Mouse (Mus musculus) thymus, adult 2 months (tissue): Measurements from ENCODE around the gene Srpk1. TPM values are rescaled to one million over a fixed set of nuclear protein-coding genes. Genes with fewer than 3 reads are reported as not detected.

Experiments used
- DNase-seq: peaks from one replicate; pipeline ENCODE4 v3.0.0; 2021
- H3K27ac ChIP-seq: fragments of 200-500 bp; 2 replicates; pipeline ENCODE4 v1.5.1; 2012; ENCODE audit warnings: low read length, control low read depth; ENCODE audit not compliant: control insufficient read depth, insufficient read depth
- H3K27me3 ChIP-seq: fragments of 200-500 bp; 2 replicates; pipeline ENCODE4 v1.6.1; 2012; ENCODE audit warnings: mild to moderate bottlenecking, low read length, moderate library complexity, mixed read lengths; ENCODE audit not compliant: control insufficient read depth, insufficient read depth
- H3K36me3 ChIP-seq: fragments of 200-500 bp; 2 replicates; pipeline ENCODE4 v1.6.1; 2012; ENCODE audit warnings: mild to moderate bottlenecking, low read length, moderate library complexity; ENCODE audit not compliant: control insufficient read depth, insufficient read depth
- H3K4me1 ChIP-seq: fragments of 200-500 bp; replicated peaks from 2 replicates; pipeline ENCODE4 v1.6.1; 2012; ENCODE audit warnings: low read length; ENCODE audit not compliant: control insufficient read depth, insufficient read depth
- H3K4me3 ChIP-seq: fragments of 200-500 bp; 2 replicates; pipeline ENCODE4 v1.5.1; 2012; ENCODE audit warnings: mild to moderate bottlenecking, low read length, control low read depth, moderate library complexity; ENCODE audit not compliant: control insufficient read depth, insufficient read depth
- CTCF ChIP-seq: fragments of 200-500 bp; IDR thresholded peaks from 2 replicates; pipeline ENCODE4 v1.5.1; 2012; ENCODE audit warnings: mild to moderate bottlenecking, control low read depth, low read length, moderate library complexity, borderline replicate concordance; ENCODE audit not compliant: control insufficient read depth, poor library complexity, insufficient read depth; ENCODE audit errors: extremely low read depth
- POLR2A ChIP-seq: fragments of 200-500 bp; IDR thresholded peaks from 2 replicates; pipeline ENCODE4 v1.6.1; 2012; ENCODE audit warnings: mild to moderate bottlenecking, low read length, control low read depth, moderate library complexity; ENCODE audit not compliant: control insufficient read depth, poor library complexity, insufficient read depth; ENCODE audit errors: extremely low read depth
- WGBS: fragments of 180-500 bp; shearing (Covaris S2); methylation state at CpG from one replicate; pipeline ENCODE4 v1.1.7; 2018; 5-methylcytosine and 5-hydroxymethylcytosine counted together
- polyA plus RNA-seq: library from polyadenylated mRNA; depleted of rRNA; stranded (reverse); fragments of >200 nt; gene quantifications from 2 replicates; pipeline ENCODE4 v1.2.3, GENCODE M21; 2012

Gene Srpk1
- polyA plus RNA-seq, 1 experiment, result 63.9 TPM

DNA sequence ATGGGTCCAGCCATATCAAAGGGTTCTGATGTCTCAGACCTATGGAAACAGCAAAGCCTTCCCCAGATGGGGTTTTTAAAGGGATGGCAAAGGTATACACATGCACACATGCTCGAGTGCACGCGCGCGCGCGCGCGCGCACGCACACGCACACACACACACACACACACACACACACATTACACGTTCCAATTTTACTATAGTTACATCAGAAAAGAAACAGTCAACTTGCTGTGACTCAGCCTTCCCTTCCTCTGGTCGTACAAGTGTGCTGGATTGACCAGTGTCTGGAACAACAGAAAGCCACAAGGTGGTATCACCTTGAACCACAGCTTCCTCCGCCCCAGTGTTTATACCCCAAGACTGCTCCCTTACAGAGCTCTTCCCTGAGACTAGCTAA lies 2.8 kb upstream of the Srpk1 start:
- Histone ChIP-seq H3K27ac (no peak overlapping the region), H3K36me3 (no peaks in the 10 kb centered on the region), H3K4me3 (no peak overlapping the region), H3K27me3 (no peaks in the 10 kb centered on the region), H3K4me1 (peaks cover 19% of the 10 kb centered on the region)
- no peak for TF ChIP-seq POLR2A
- no peak for TF ChIP-seq CTCF
- no peak for DNase-seq
- 17% methylated on average over 15 of the region's 15 CpGs for WGBS

DNA sequence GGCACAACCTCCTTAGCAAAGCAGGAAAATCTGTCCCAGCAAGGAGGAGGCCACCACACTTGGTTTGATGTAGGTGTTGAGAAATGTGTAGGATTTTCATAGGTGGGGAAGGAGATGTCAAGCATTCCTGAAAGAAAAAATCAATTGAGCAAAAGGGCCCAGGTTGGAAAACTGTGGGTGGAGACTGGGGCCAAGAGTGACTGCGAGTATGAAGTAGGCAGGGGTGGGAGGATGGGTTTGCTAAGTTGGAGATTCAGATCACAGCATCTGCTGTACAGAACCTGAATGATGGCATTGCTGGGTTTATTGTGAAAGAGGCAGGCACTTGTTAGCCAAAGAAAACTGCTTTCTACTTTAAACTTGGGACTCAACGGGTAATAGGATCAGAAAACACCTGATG lies 2.3 kb upstream of the Srpk1 start:
- Histone ChIP-seq H3K4me3 (no peak overlapping the region), H3K27ac (no peak overlapping the region), H3K27me3 (no peaks in the 10 kb centered on the region), H3K36me3 (no peaks in the 10 kb centered on the region), H3K4me1 (peaks cover 19% of the 10 kb centered on the region)
- TF ChIP-seq POLR2A, result no peak
- TF ChIP-seq CTCF, result no peak
- 41% methylated on average over 2 of the region's 2 CpGs for WGBS
- DNase-seq, result no peak

DNA sequence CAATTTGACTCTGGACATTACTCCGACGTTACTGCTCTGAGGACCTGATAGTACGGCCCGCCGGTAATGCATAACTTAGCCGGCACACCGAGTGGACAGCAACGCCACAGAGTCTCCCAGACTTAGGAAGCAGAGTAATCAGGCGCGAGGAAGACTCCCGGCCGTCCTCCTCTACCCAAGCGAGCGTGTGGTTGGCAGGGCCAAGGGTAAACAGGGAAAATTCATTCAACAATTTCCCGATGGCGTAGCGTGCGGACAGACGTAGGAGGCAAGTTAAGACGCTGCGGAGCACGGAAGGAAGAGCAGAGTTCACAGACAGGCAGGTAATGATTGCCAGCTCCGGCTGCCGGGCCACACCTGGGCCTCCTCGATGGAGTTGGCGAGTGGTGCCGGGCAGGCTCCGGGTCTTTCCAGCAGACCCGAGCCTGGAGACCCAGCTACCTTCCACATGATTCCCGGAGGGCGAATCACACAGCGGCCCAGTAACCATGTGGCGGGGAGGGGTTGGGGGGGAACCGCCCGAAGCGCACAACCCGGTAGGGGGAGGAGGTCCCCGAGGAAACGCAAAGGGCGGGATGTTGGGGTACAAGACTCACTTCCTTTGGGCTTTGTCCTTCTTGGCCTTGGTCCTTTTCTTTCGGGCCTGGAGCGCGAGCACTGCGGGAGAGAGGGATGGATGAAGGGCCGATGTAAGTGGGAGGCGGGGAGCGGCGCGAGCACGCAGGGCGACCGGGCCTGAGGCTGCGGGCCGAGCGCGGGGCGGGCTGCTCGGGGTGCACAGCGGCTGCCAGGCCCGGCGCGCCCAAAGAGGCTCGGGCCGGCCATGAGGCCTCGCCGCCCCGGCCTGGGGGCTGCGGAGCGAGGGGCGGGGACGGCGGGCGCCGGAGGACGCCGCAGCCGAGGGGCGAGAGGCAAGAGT lies 869 bp downstream of the Srpk1 start:
- TF ChIP-seq POLR2A, result no peak
- 0 out of 2 replicates have a peak, but pooled peaks have one; percentile 10 for TF ChIP-seq CTCF
- H3K36me3 ChIP-seq, result no peaks in the 10 kb centered on the region
- peak overlapping the region; percentile 32; the same call in 1 of the 2 replicates for H3K27ac ChIP-seq
- peak overlapping the region; percentile 91 for H3K4me3 ChIP-seq
- peak; percentile 50 for DNase-seq
- no peaks in the 10 kb centered on the region for H3K27me3 ChIP-seq
- H3K4me1 ChIP-seq, result peaks cover 26% of the 10 kb centered on the region
- WGBS, result under 1% methylated on average over 75 of the region's 78 CpGs

DNA sequence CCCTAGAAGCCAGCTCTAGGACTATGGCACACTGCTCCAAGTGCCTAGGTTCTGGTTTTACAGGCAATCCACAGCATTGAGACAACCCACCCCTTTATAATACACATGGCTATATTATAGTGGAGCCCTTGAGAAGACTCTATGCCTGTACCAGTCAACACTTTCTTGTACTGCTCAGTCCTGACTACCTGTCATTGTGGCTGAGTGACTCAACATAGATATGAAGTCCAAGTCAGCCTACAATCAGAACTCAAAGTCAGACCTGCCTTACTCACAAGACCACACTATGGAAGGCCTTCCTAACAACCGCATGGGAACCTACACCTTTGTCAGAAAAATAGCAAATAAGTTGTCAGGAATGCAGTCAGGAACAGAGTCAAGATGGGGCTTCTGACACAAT lies 3.7 kb downstream of the Srpk1 start:
- 100% methylated on average over 1 of the region's 1 CpGs for WGBS
- no peak overlapping the region for H3K27ac ChIP-seq
- peaks cover 27% of the 10 kb centered on the region for H3K4me1 ChIP-seq

DNA sequence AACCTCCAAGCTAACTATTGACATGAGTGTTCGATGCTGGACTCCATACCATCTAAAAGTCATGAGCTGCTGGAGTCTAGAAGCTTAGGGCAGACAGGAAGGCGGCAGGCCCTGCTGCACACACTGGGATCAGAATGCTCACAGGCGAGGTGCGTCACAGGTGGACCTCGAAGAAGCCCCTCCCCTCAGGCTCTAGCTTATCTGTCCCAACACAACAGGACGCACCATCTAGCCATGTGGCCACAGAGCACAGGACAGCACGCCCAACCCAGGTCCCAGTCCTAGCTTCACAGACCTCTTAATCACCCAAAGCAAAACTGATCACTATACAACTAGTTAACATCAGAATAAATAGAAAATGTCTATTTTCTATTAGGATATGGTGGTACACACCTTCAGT lies 4.4 kb downstream of the Srpk1 start:
- H3K4me1 ChIP-seq, result peaks cover 30% of the 10 kb centered on the region
- H3K4me3 ChIP-seq, result no peak overlapping the region
- no peaks in the 10 kb centered on the region for H3K27me3 ChIP-seq

More for the DNA sequence above, 3.7 kb downstream of the Srpk1 start:
- H3K4me3 ChIP-seq, result no peak overlapping the region
- TF ChIP-seq POLR2A, result no peak
- TF ChIP-seq CTCF, result no peak
- no peaks in the 10 kb centered on the region for H3K27me3 ChIP-seq
- DNase-seq, result no peak
- 0 out of 2 replicates have a peak, but pooled peaks cover 7% of the 10 kb centered on the region for H3K36me3 ChIP-seq

DNA sequence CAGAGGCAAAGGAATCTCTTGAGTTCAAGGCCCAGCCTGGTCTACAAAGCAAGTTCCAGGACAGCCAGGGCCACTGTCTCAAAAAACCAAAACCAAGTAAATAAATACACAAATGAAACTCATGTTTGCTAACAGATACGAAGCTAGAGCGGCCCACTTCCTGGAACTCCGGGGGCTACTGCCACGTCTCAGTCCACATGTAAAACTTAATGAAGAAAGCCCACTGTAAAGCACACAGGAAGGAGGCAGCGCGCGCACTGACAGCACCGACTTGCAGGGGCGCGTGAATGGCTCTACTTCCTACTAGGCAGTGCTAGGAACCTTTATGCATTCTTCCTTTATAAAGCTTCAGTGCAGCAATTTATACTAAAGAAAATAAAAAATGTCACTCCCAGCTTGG lies 4.9 kb downstream of the Srpk1 start:
- WGBS, result 29% methylated on average over 10 of the region's 10 CpGs
- no peak for DNase-seq
- Histone ChIP-seq H3K27ac (0 out of 2 replicates have a peak overlapping the region, but pooled peaks have one; percentile 7), H3K4me1 (peaks cover 32% of the 10 kb centered on the region), H3K27me3 (no peaks in the 10 kb centered on the region), H3K4me3 (no peak overlapping the region), H3K36me3 (0 out of 2 replicates have a peak, but pooled peaks cover 7% of the 10 kb centered on the region)
- TF ChIP-seq CTCF, result no peak

More for the DNA sequence above, 4.4 kb downstream of the Srpk1 start:
- TF ChIP-seq POLR2A, result no peak
- no peak for TF ChIP-seq CTCF
- Histone ChIP-seq H3K36me3 (0 out of 2 replicates have a peak, but pooled peaks cover 7% of the 10 kb centered on the region), H3K27ac (no peak overlapping the region)
- DNase-seq, result no peak
- WGBS, result 88% methylated on average over 7 of the region's 7 CpGs

DNA sequence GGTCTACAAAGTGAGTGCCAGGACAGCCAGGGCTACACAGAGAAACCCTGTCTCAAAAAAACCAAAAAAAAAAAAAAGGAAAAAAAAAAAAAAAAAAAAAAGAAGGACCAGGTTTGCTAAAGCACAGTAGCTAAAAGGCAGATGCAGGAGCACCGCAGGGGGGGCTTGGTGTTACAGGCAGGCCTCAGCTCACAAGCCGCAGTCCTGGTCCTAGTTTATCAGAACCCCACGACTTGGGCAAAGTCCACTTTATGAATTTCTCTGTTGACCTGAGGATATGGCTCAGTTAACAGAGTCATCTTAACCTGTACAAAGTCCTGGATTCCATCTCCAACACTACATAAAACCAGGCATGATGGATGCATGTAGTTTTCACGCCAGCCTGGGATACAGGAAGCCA lies 7.2 kb downstream of the Srpk1 start:
- no peak for DNase-seq
- H3K36me3 ChIP-seq, result 0 out of 2 replicates have a peak, but pooled peaks cover 7% of the 10 kb centered on the region
- WGBS, result 98% methylated on average over 4 of the region's 4 CpGs
- H3K4me3 ChIP-seq, result no peak overlapping the region
- no peak overlapping the region for H3K27ac ChIP-seq
- TF ChIP-seq POLR2A (no peak), CTCF (no peak)
- H3K27me3 ChIP-seq, result no peaks in the 10 kb centered on the region
- peaks cover 20% of the 10 kb centered on the region for H3K4me1 ChIP-seq
